In the genomic region with DNA sequence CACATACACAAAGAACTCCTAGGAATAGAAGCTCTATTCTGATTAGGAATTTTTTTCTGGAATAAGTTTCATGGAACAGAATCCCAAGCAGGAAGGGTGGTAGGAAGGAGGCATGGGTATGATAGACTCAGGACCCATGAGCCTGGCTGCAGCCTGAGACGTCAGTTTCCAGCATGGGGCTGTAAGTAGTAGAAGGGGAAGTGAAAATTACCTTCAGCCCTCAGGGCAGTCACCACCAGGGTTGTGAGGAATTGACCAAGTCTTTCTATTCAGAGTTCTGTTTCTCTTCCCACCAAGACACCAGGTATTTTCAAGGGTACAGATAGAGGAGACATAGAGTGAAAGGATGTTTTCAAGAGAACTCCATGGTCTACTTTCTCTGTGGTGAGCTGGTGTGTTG, we compare ENCODE assay signal across 21 mouse cellular contexts.
DNase-seq lines count a peak whose midpoint lies in the region; ATAC-seq and TF ChIP-seq lines count a peak whose summit lies in the region.
"Had no signal": no experiment of that assay in that cellular context is flagged by ENCODE, and none has a peak within 500 bp of the region (broad histone marks: within the 10 kb centered on the region; RNA-seq: fewer than 3 reads in every experiment).

No protein-coding gene starts in this region.

- no peak overlapping the region for H3K4me3 ChIP-seq in CH12.LX (replicated peaks in 1 of 3; ENCODE audit: low read depth in 2 of 3, low read length in 2 of 3, poor library complexity in 1 of 3)
- H3K4me3 ChIP-seq in lung, adult 2 months (replicated peaks; ENCODE audit: extremely low read depth, low read depth, low read length) = no peak overlapping the region
- H3K4me3 ChIP-seq: embryonic facial prominence, embryonic 10.5 days; embryonic facial prominence, embryonic 12.5 days; forebrain, embryonic 13.5 days; forebrain, embryonic 15.5 days had no signal

- H3K4me1 ChIP-seq in CH12.LX (ENCODE audit: control insufficient read depth in 1 of 2, insufficient read depth in 2 of 2) = peaks cover 0 to 9% of the 10 kb centered on the region in 2 experiments; a peak in 2 of 4 replicates
- no peaks in the 10 kb centered on the region for H3K4me1 ChIP-seq in lung, adult 2 months (ENCODE audit: control insufficient read depth, insufficient read depth, low read length)
- H3K4me1 ChIP-seq: embryonic facial prominence, embryonic 10.5 days; embryonic facial prominence, embryonic 12.5 days; forebrain, embryonic 13.5 days; forebrain, embryonic 15.5 days had no signal

- H3K27me3 ChIP-seq in CH12.LX (replicated peaks) = no peaks in the 10 kb centered on the region
- H3K27me3 ChIP-seq: embryonic facial prominence, embryonic 12.5 days; forebrain, embryonic 13.5 days; forebrain, embryonic 15.5 days had no signal

- dilution Hi-C loops in CH12.LX (cut with MboI; ENCODE audit: extremely low pct_ligation_motif_present, extremely low pct_unique_long_range_greater_than_20kb, low sequenced_read_pairs) = no loop called here

- H3K36me3 ChIP-seq in CH12.LX (replicated peaks in 1 of 2; ENCODE audit: control insufficient read depth in 1 of 2, insufficient read depth in 1 of 2, low read length in 1 of 2) = no peaks in the 10 kb centered on the region
- H3K36me3 ChIP-seq: embryonic facial prominence, embryonic 10.5 days; embryonic facial prominence, embryonic 12.5 days; forebrain, embryonic 15.5 days had no signal

- ATAC-seq in granulocyte monocyte progenitor cell, adult 5-6 weeks (replicated peaks; ENCODE audit: poor library complexity, severe bottlenecking) = peak; percentile 56
- ATAC-seq in megakaryocyte progenitor cell, adult 5-6 weeks (replicated peaks; ENCODE audit: poor library complexity) = peak; percentile 72
- ATAC-seq: CD4-positive, CD25-positive, alpha-beta regulatory T cell, adult 4 months; forebrain, embryonic 13.5 days; forebrain, embryonic 15.5 days; forebrain, postnatal 0 days had no signal

- H3K79me2 ChIP-seq in CH12.LX (replicated peaks; ENCODE audit: control insufficient read depth, extremely low read depth, insufficient read depth, poor library complexity, severe bottlenecking) = no peaks in the 10 kb centered on the region

- no peaks in the 10 kb centered on the region for H3K9me3 ChIP-seq in CH12.LX (replicated peaks; ENCODE audit: low read length)
- H3K9me3 ChIP-seq: embryonic facial prominence, embryonic 10.5 days; embryonic facial prominence, embryonic 12.5 days; forebrain, embryonic 13.5 days; forebrain, embryonic 15.5 days had no signal

- no peak for TF ChIP-seq RAD21 in CH12.LX (IDR thresholded peaks at IDR 0.05; ENCODE audit: low read depth, low read length)

- in situ Hi-C loops in CH12.LX (cut with MboI; ENCODE audit: low pct_ligation_motif_present, low pct_unique_long_range_greater_than_20kb, low sequenced_read_pairs) = no loop called here

- no peak for TF ChIP-seq POLR2A in CH12.LX (IDR thresholded peaks at IDR 0.05; ENCODE audit: low read depth, low read length)
- TF ChIP-seq POLR2A in lung, adult 2 months (IDR thresholded peaks at IDR 0.05; ENCODE audit: borderline replicate concordance, extremely low read depth, low read depth, low read length) = no peak

- no peak overlapping the region for H3K9ac ChIP-seq in CH12.LX (ENCODE audit: insufficient read depth, low read depth)
- H3K9ac ChIP-seq: embryonic facial prominence, embryonic 12.5 days; forebrain, embryonic 13.5 days; forebrain, embryonic 15.5 days; forebrain, postnatal 0 days had no signal

- TF ChIP-seq CTCF in CH12.LX (conservative IDR thresholded peaks at IDR 0.05 in 1 of 2, IDR thresholded peaks at IDR 0.05 in 1 of 2; ENCODE audit: low read depth in 2 of 2, low read length in 2 of 2) = no peak
- TF ChIP-seq CTCF in lung, adult 2 months (IDR thresholded peaks at IDR 0.05; ENCODE audit: insufficient read depth, low read length) = no peak

- TF ChIP-seq EP300 in CH12.LX (IDR thresholded peaks at IDR 0.05; ENCODE audit: low read length) = no peak

- no peak overlapping the region for H3K4me2 ChIP-seq in CH12.LX (ENCODE audit: insufficient read depth, low read depth, poor library complexity, severe bottlenecking)
- H3K4me2 ChIP-seq: embryonic facial prominence, embryonic 12.5 days; forebrain, embryonic 13.5 days; forebrain, embryonic 15.5 days had no signal

- DNase-seq in CH12.LX (ENCODE audit: extremely low read depth) = peak; percentile 51
- no peak for DNase-seq in lung, adult 2 months
- no peak for DNase-seq in spleen, postnatal 4 days (ENCODE audit: low spot score in 2 of 2)
- DNase-seq: adrenal gland, adult 2 months; adrenal gland, postnatal 10 days; adrenal gland, postnatal 25 days; B cell, adult 2 months; cerebellum, adult 11 months; cerebellum, adult 18-20 months; cerebellum, adult 8-10 months; cerebellum, adult 9-11 months; cerebellum, postnatal 14 days; cerebellum, postnatal 36 days; forebrain, postnatal 0 days had no signal

- H3K27ac ChIP-seq in CH12.LX (ENCODE audit: insufficient read depth, low read depth) = no peak overlapping the region
- H3K27ac ChIP-seq: embryonic facial prominence, embryonic 10.5 days; embryonic facial prominence, embryonic 12.5 days; forebrain, embryonic 13.5 days; forebrain, embryonic 15.5 days had no signal

- 77% methylated on average over 1 of the region's 1 CpGs for WGBS in lung, adult 2 months

TF ChIP-seq in CH12.LX, 34 proteins besides CTCF, POLR2A, EP300 and RAD21:
- TF ChIP-seq IRF4 (IDR thresholded peaks at IDR 0.05; ENCODE audit: low read depth, low read length) = no peak
- no peak for TF ChIP-seq ZC3H11A (IDR thresholded peaks at IDR 0.05; ENCODE audit: low read depth, low read length)
- no peak for TF ChIP-seq ZKSCAN1 (IDR thresholded peaks at IDR 0.05; ENCODE audit: borderline replicate concordance, low read depth, low read length)
- no peak for TF ChIP-seq NRF1 (IDR thresholded peaks at IDR 0.05; ENCODE audit: low read depth, low read length)
- no peak for TF ChIP-seq MAFK (IDR thresholded peaks at IDR 0.05; ENCODE audit: insufficient replicate concordance, low read length)
- no peak for TF ChIP-seq MYC (IDR thresholded peaks at IDR 0.05; ENCODE audit: low read depth, low read length)
- no peak for TF ChIP-seq TCF12 (IDR thresholded peaks at IDR 0.05; ENCODE audit: low read depth, low read length)
- TF ChIP-seq MXI1 (IDR thresholded peaks at IDR 0.05; ENCODE audit: low read depth, low read length) = no peak
- TF ChIP-seq E2F4 (IDR thresholded peaks at IDR 0.05; ENCODE audit: insufficient replicate concordance, low read depth, low read length) = no peak
- TF ChIP-seq MAX (IDR thresholded peaks at IDR 0.05; ENCODE audit: low read length) = no peak
- TF ChIP-seq CHD2 (IDR thresholded peaks at IDR 0.05; ENCODE audit: low read length) = no peak
- TF ChIP-seq NELFE (IDR thresholded peaks at IDR 0.05; ENCODE audit: low read depth, low read length) = no peak
- no peak for TF ChIP-seq JUND (conservative IDR thresholded peaks at IDR 0.05; ENCODE audit: low read depth, low read length)
- TF ChIP-seq ELF1 (IDR thresholded peaks at IDR 0.05; ENCODE audit: low read depth, low read length) = no peak
- no peak for TF ChIP-seq PAX5 (IDR thresholded peaks at IDR 0.05; ENCODE audit: low read length)
- TF ChIP-seq ZMIZ1 (IDR thresholded peaks at IDR 0.05; ENCODE audit: low read depth, low read length) = no peak
- TF ChIP-seq SMC3 (IDR thresholded peaks at IDR 0.05; ENCODE audit: low read depth, low read length) = no peak
- TF ChIP-seq CHD1 (IDR thresholded peaks at IDR 0.05; ENCODE audit: low read depth, low read length) = no peak
- no peak for TF ChIP-seq SIN3A (IDR thresholded peaks at IDR 0.05; ENCODE audit: low read length)
